23 mouse cellular contexts compared by ENCODE assay signal in genomic region chr16:56490861-56491260, GRCm38 (mm10). TPM values are rescaled to one million over a fixed set of nuclear protein-coding genes. Genes with fewer than 3 reads are reported as not detected.
"Had no signal": no experiment of that assay in that cellular context is flagged by ENCODE, and none has a peak within 500 bp of the region (broad histone marks: within the 10 kb centered on the region; RNA-seq: fewer than 3 reads in every experiment).

No protein-coding gene starts in this region.

- H3K4me1 ChIP-seq: midbrain, embryonic 12.5 days; neural tube, embryonic 13.5 days; neural tube, embryonic 15.5 days had no signal

- DNase-seq: liver, postnatal 0 days; lung, adult 2 months; lung, postnatal 14 days; lung, postnatal 36 days; midbrain, embryonic 14.5 days; retina, postnatal 1 day; right cerebral cortex, adult 18-20 months; right cerebral cortex, postnatal 25 days; right cerebral cortex, postnatal 4 days; spleen, adult 18-20 months; thymus, adult 18-20 months; thymus, postnatal 14 days; thymus, postnatal 36 days had no signal

- H3K27me3 ChIP-seq: lung, embryonic 15.5 days; midbrain, embryonic 12.5 days; neural tube, embryonic 13.5 days; neural tube, embryonic 15.5 days had no signal

- H3K9me3 ChIP-seq: lung, embryonic 15.5 days; midbrain, embryonic 10.5 days; midbrain, embryonic 12.5 days; neural tube, embryonic 13.5 days; neural tube, embryonic 15.5 days had no signal

- H3K36me3 ChIP-seq: lung, embryonic 15.5 days; midbrain, embryonic 10.5 days; midbrain, embryonic 12.5 days; neural tube, embryonic 13.5 days; neural tube, embryonic 15.5 days had no signal

- ATAC-seq: liver, postnatal 0 days; lung, postnatal 0 days; midbrain, embryonic 16.5 days had no signal

- H3K9ac ChIP-seq: liver, postnatal 0 days; lung, embryonic 15.5 days; midbrain, embryonic 12.5 days; neural tube, embryonic 13.5 days; neural tube, embryonic 15.5 days had no signal

- H3K4me3 ChIP-seq: lung, embryonic 15.5 days; midbrain, embryonic 10.5 days; midbrain, embryonic 12.5 days; myocyte; neural tube, embryonic 13.5 days; neural tube, embryonic 15.5 days had no signal

- H3K27ac ChIP-seq: lung, embryonic 15.5 days; macrophage; midbrain, embryonic 10.5 days; midbrain, embryonic 12.5 days; neural tube, embryonic 13.5 days; neural tube, embryonic 15.5 days had no signal

- H3K4me2 ChIP-seq: lung, embryonic 15.5 days; midbrain, embryonic 12.5 days; neural tube, embryonic 13.5 days; neural tube, embryonic 15.5 days had no signal

RNA-seq across cellular contexts. Expression of gene Abi3bp, which starts 13.2 kb away (rescaled TPM):
- total RNA-seq: megakaryocyte-erythroid progenitor cell, adult 5-6 weeks had no signal
- polyA plus RNA-seq: macrophage had no signal
